Mouse (Mus musculus): Measurements from ENCODE around the gene Exosc5. TPM values are rescaled to one million over a fixed set of nuclear protein-coding genes. Genes with fewer than 3 reads are reported as not detected.
A peak's percentile ranks its signal among the peaks of the same experiment; 100 is the strongest.

Gene Exosc5
- 81.2 and 87.5 TPM in 2 replicates for polyA plus RNA-seq (2015; fragmentation: Nextera tagmentation; extraction: Ambion mirVana)

GRCm38 (mm10) chr7:25658657-25659472 is at the start of gene Exosc5, which contains the start of gene Bckdha:
Exosc5 (plus strand) TSS chr7:25659164.
Bckdha (minus strand) TSS chr7:25658981.
- Histone ChIP-seq H3K27me3 (no peaks in the 10 kb centered on the region), H3K4me2 (peak within 1 kb of the TSS; percentile 84), H3K9me3 (replicated peaks) (no peaks in the 10 kb centered on the region), H3K36me3 (peaks cover 28% of the 10 kb centered on the region), H3K27ac (peak within 1 kb of the TSS; percentile 82), H3K9ac (peak within 1 kb of the TSS; percentile 72), H3K4me1 (peaks cover 32% of the 10 kb centered on the region), H3K4me3 (replicated peaks) (peak within 1 kb of the TSS; percentile 72)
- ATAC-seq (replicated peaks; ENCODE audit: low FRiP score), result peak; percentile 99
- under 1% methylated on average over 50 of the region's 50 CpGs for WGBS

- H3K4me2 ChIP-seq, result no peak overlapping the region
- H3K9me3 ChIP-seq (replicated peaks), result no peaks in the 10 kb centered on the region
- no peak overlapping the region for H3K4me3 ChIP-seq (replicated peaks)
- H3K27ac ChIP-seq, result no peak overlapping the region
- no peaks in the 10 kb centered on the region for H3K4me1 ChIP-seq
- peaks cover 5% of the 10 kb centered on the region; the same call in 1 of the 2 replicates for H3K27me3 ChIP-seq
- whole genome bisulfite sequencing, result 39% methylated on average over 6 of the region's 6 CpGs
- no peak for ATAC-seq (replicated peaks; ENCODE audit: low FRiP score)
- no peaks in the 10 kb centered on the region for H3K36me3 ChIP-seq
- H3K9ac ChIP-seq, result no peak overlapping the region
These were observed 48.9 kb upstream of the Exosc5 start for GRCm38 (mm10) chr7:25610056-25610455.

DNA sequence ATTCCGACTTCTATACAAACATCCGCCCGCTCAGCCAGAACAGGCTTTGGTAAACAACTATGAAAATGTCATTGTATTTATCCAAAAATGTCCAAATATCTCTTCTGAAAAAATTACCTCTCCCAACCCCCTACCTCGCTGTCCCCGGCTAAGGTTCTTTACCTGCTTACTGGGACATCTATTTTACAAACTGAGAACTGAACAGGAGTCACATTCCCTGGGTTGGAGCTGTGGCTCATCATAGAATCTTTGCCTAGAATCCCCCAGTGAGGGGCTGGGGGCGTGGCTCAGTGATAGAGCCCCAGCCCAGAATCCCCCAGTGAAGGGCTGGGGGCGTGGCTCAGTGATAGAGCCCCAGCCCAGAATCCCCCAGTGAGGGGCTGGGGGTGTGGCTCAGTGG is 47.5 kb upstream of the Exosc5 start:
- 60% methylated on average over 7 of the region's 7 CpGs for WGBS
- no peak overlapping the region for H3K4me3 ChIP-seq (replicated peaks)
- ATAC-seq (replicated peaks; ENCODE audit: low FRiP score), result no peak

DNA sequence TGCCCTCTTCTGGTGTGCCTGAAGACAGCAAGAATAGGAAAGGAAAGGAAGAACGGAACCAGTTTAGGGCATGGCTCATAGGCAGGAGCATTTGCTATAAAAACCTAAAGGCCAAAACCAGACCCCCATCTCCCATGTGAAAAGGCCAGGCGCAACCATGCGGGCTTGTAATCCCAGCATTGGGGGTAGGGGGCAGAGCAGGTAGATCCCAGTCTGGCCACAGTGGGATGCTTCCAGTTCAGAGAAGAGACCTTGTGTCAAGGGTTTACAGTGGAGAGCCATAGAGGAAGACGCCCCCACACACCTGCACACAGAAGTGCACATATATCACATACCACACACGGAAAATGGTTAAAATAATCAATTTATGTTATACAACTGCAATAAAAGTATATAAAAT is 44.9 kb upstream of the Exosc5 start:
- peaks cover 5% of the 10 kb centered on the region; the same call in 1 of the 2 replicates for H3K27me3 ChIP-seq
- no peak overlapping the region for H3K4me3 ChIP-seq (replicated peaks)
- no peak overlapping the region for H3K27ac ChIP-seq
- H3K36me3 ChIP-seq, result no peaks in the 10 kb centered on the region
- no peaks in the 10 kb centered on the region for H3K9me3 ChIP-seq (replicated peaks)
- ATAC-seq (replicated peaks; ENCODE audit: low FRiP score), result no peak
- H3K9ac ChIP-seq, result no peak overlapping the region
- H3K4me1 ChIP-seq, result peaks cover 3% of the 10 kb centered on the region; the same call in 1 of the 2 replicates
- WGBS, result 89% methylated on average over 5 of the region's 5 CpGs
- no peak overlapping the region for H3K4me2 ChIP-seq

More for the DNA sequence above, 47.5 kb upstream of the Exosc5 start:
- H3K4me1 ChIP-seq, result no peaks in the 10 kb centered on the region
- H3K9ac ChIP-seq, result no peak overlapping the region
- H3K27ac ChIP-seq, result no peak overlapping the region
- H3K9me3 ChIP-seq (replicated peaks), result no peaks in the 10 kb centered on the region
- no peaks in the 10 kb centered on the region for H3K36me3 ChIP-seq
- peaks cover 5% of the 10 kb centered on the region; the same call in 1 of the 2 replicates for H3K27me3 ChIP-seq
- H3K4me2 ChIP-seq, result no peak overlapping the region

DNA sequence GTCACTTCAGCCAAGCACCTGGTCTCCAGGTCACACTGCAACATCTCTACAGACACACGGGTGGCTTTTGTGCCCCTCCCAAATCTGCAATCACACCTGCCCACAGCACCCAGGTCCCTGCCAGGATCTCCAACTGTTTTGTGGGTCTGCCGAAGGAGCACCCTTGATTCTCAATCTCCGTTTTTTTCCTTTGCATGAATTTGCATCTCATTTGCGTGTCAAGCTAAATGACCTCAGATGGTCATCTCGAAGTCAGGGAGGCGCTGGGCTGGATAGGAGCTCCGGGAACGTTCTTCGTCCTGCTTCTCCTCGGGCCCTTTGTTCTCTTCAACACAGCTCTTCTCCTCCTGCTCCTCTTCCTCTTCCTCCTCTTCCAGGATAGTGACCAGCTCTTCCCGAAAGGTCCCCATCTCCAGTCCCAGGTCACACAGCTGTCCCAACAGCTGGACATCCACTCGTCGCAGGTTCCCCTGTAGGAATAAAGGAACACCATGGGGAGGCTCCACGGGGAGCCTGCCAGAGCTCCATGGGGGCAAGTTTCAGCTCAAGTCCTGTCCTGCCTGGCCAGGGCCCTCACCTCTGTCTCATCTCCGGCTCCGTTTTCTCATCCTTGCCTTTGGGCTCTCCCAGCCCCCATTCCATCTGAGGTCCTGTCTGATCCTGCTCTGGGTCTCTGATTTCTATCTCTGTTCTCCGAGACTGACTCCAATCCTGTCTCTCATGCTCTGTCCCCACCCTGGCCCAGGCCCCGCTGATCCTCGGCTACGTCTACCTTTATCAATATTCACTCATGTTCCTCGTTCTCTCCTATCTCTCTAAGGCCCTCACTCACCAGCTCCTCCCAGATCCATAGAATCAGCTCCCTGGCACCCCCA is 43.9 kb upstream of the Exosc5 start:
- no peak overlapping the region for H3K27ac ChIP-seq
- no peak overlapping the region for H3K4me3 ChIP-seq (replicated peaks)
- no peaks in the 10 kb centered on the region for H3K36me3 ChIP-seq
- H3K4me2 ChIP-seq, result no peak overlapping the region
- no peak overlapping the region for H3K9ac ChIP-seq
- 73% methylated on average over 21 of the region's 21 CpGs for WGBS
- H3K9me3 ChIP-seq (replicated peaks), result no peaks in the 10 kb centered on the region
- H3K4me1 ChIP-seq, result peaks cover 9% of the 10 kb centered on the region
- ATAC-seq (replicated peaks; ENCODE audit: low FRiP score), result no peak
- H3K27me3 ChIP-seq, result no peaks in the 10 kb centered on the region

GRCm38 (mm10) chr7:25615706-25616011 is 43.3 kb upstream of the Exosc5 start, which contains the start of gene Erich4:
Erich4 (minus strand) TSS chr7:25615892.
- Histone ChIP-seq H3K4me1 (peaks cover 10% of the 10 kb centered on the region), H3K27me3 (no peaks in the 10 kb centered on the region), H3K27ac (no peak within 1 kb of the TSS), H3K9me3 (replicated peaks) (no peaks in the 10 kb centered on the region), H3K4me3 (replicated peaks) (no peak within 1 kb of the TSS), H3K9ac (no peak within 1 kb of the TSS), H3K36me3 (peaks cover under 1% of the 10 kb centered on the region; the same call in 1 of the 2 replicates), H3K4me2 (no peak within 1 kb of the TSS)
- no peak for ATAC-seq (replicated peaks; ENCODE audit: low FRiP score)
- WGBS, result 77% methylated on average over 5 of the region's 5 CpGs

DNA sequence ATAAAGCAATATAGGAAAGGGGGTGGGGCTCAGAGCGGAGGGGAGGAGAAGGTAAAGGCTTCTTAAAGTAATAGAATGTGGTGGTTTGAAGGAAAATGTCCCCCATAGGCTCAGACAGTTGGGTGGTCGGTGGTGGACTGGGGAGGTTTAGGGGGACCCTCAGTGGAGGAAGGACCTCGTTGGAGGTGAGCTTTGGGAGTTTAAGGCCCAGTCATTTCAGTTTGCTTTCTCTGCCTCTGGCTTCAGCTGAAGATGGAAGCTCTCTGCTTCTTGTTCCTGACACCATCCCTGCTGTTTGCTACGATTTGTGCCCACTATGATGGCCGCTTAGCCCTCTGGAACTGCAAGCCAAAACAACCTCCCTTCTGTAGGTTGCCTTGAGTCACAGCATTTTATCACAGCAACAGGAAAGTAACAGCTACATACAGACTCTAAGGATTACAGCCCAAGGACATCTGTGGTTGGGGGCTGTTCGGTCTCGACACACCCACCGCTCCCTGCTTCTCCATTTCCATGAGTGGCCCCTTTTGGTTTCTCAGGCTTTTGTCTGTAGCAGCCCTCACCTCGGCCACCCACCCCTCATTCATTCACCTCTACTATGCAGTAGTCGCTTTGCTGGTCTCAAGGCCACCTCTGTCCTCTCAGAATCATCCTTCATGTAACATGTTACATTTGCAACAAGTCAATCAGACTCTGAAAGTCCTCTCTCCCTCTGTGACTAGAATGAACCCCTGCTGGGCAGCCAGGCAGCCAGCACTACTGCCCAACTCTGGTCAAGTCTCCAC is 41.4 kb upstream of the Exosc5 start:
- Histone ChIP-seq H3K27me3 (no peaks in the 10 kb centered on the region), H3K4me1 (peaks cover 10% of the 10 kb centered on the region), H3K4me3 (replicated peaks) (no peak overlapping the region), H3K27ac (no peak overlapping the region), H3K9me3 (replicated peaks) (no peaks in the 10 kb centered on the region), H3K4me2 (no peak overlapping the region), H3K9ac (no peak overlapping the region), H3K36me3 (peaks cover 20% of the 10 kb centered on the region)
- no peak for ATAC-seq (replicated peaks; ENCODE audit: low FRiP score)
- 84% methylated on average over 10 of the region's 10 CpGs for WGBS

DNA sequence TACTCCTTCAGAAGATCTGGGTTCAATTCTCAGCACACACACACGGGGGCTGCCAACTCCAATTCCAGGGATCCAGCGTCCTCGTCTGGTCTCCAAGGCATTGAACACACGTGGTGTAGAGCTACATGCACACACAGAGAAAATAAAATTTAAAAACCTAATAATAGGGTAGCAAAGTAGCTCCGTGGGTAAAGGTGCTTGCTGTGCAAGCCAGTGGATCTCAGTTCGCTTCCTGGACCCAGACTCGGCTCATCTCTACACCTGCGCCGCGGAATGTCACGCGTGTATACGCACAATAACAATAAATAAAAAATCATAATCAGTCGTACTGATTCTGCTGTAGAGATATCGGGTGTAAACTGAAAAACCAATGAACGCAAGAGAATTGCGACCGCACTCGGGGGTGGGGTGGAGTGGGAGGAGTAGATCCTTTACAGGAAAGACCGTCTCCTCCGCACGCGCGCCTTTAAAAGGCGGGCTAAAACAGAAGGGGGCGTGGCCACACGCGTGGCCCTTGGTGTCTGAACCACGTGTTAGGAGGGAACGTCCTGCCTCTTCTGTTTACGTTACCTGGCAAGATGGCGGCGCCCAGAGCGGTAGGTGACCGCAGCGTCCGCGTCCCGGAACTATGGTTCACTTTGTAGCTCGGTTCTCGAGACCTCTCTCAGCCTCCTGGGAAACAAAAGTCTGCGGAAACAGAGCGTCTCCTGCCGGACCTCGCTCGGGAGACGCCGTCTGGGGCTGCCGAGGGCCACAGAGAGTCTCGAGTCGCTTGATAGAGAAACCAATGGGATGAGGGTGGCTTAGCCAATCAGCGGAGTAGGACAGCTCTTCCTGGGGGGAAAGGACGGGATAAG is 39.9 kb upstream of the Exosc5 start, which contains the start of gene Dmac2:
TSS of gene Dmac2 (plus strand) at position 550 of the 857 bp plus-strand sequence.
- 1% methylated on average over 53 of the region's 53 CpGs for WGBS
- H3K9me3 ChIP-seq (replicated peaks), result no peaks in the 10 kb centered on the region
- peak within 1 kb of the TSS; percentile 60 for H3K4me2 ChIP-seq
- peaks cover 10% of the 10 kb centered on the region for H3K4me1 ChIP-seq
- H3K9ac ChIP-seq, result peak within 1 kb of the TSS; percentile 49
- peak; percentile 93 for ATAC-seq (replicated peaks; ENCODE audit: low FRiP score)
- H3K4me3 ChIP-seq (replicated peaks), result peak within 1 kb of the TSS; percentile 65
- H3K27ac ChIP-seq, result peak within 1 kb of the TSS; percentile 87
- no peaks in the 10 kb centered on the region for H3K27me3 ChIP-seq
- H3K36me3 ChIP-seq, result peaks cover 35% of the 10 kb centered on the region

DNA sequence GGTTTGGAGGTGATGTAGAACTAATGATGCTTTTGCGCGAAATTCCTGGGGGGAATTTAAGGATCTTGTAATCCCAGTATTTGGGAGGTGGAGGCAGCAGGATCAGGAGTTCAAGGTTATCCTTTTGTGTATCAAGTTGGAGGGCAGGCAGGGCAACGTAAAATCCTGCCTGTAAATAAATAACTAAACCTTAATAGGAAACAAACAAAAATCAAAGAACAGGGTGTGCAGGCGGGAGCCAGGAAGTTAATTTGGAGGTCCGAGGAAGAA is 39.3 kb upstream of the Exosc5 start:
- no peaks in the 10 kb centered on the region for H3K27me3 ChIP-seq
- H3K9ac ChIP-seq, result peak overlapping the region; percentile 49
- WGBS, result 19% methylated on average over 5 of the region's 5 CpGs
- peaks cover 41% of the 10 kb centered on the region for H3K36me3 ChIP-seq
- ATAC-seq (replicated peaks; ENCODE audit: low FRiP score), result no peak
- H3K4me2 ChIP-seq, result peak overlapping the region; percentile 60
- H3K9me3 ChIP-seq (replicated peaks), result no peaks in the 10 kb centered on the region
- peak overlapping the region; percentile 65 for H3K4me3 ChIP-seq (replicated peaks)
- H3K27ac ChIP-seq, result peak overlapping the region; percentile 87
- H3K4me1 ChIP-seq, result peaks cover 10% of the 10 kb centered on the region

DNA sequence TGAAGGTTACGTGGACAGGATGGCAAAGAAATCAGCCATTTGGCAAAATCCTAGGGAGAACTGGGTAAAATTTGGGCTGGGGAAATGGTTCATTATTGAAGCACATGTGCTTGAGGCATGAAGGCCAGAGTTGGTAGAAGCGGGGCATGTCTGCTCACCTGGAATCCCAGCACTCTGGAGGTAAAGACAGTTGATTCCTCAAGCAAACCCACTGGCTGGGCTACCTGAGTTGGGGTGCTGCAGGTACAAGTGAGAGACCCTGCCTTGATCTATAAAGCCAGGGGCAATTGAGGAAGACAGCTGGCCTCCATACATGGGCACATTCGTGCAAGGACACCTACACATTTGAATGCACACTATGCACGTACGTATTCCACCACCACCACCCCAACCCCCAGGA is 38.9 kb upstream of the Exosc5 start:
- Histone ChIP-seq H3K9me3 (replicated peaks) (no peaks in the 10 kb centered on the region), H3K4me2 (peak overlapping the region; percentile 60), H3K4me1 (peaks cover 10% of the 10 kb centered on the region), H3K9ac (peak overlapping the region; percentile 49; the same call in 1 of the 2 replicates), H3K27me3 (no peaks in the 10 kb centered on the region), H3K36me3 (peaks cover 45% of the 10 kb centered on the region), H3K27ac (no peak overlapping the region), H3K4me3 (replicated peaks) (peak overlapping the region; percentile 65)
- WGBS, result 90% methylated on average over 5 of the region's 5 CpGs
- ATAC-seq (replicated peaks; ENCODE audit: low FRiP score), result no peak

- Histone ChIP-seq H3K4me1 (peaks cover 10% of the 10 kb centered on the region), H3K4me3 (replicated peaks) (no peak overlapping the region), H3K9ac (no peak overlapping the region), H3K9me3 (replicated peaks) (no peaks in the 10 kb centered on the region), H3K27me3 (no peaks in the 10 kb centered on the region), H3K36me3 (peaks cover 48% of the 10 kb centered on the region), H3K27ac (no peak overlapping the region), H3K4me2 (no peak overlapping the region)
- WGBS, result 93% methylated on average over 11 of the region's 11 CpGs
- ATAC-seq (replicated peaks; ENCODE audit: low FRiP score), result no peak
These were observed 38.2 kb upstream of the Exosc5 start for GRCm38 (mm10) chr7:25620751-25621150.

All from kidney, embryonic 15.5 days (tissue).